10 mouse cellular contexts compared by ENCODE assay signal in genomic region chr19:24897896-24898736, GRCm38 (mm10). TPM values are rescaled to one million over a fixed set of nuclear protein-coding genes. Genes with fewer than 3 reads are reported as not detected.
DNase-seq lines count a peak whose midpoint lies in the region; ATAC-seq and TF ChIP-seq lines count a peak whose summit lies in the region.
"Had no signal": no experiment of that assay in that cellular context is flagged by ENCODE, and none has a peak within 500 bp of the region (broad histone marks: within the 10 kb centered on the region; RNA-seq: fewer than 3 reads in every experiment).

No protein-coding gene starts in this region.

- no peak overlapping the region for H3K4me2 ChIP-seq in forebrain, embryonic 14.5 days (ENCODE audit: low read length)
- no peak overlapping the region for H3K4me2 ChIP-seq in lung, embryonic 14.5 days
- no peak overlapping the region for H3K4me2 ChIP-seq in lung, postnatal 0 days (replicated peaks; ENCODE audit: low read depth, low read length)
- H3K4me2 ChIP-seq in forebrain, embryonic 13.5 days = no peak overlapping the region
- H3K4me2 ChIP-seq in midbrain, embryonic 13.5 days (replicated peaks) = no peak overlapping the region; the same call in 1 of the 2 replicates

- no peak overlapping the region for H3K9ac ChIP-seq in forebrain, embryonic 14.5 days (ENCODE audit: low read length)
- H3K9ac ChIP-seq in lung, embryonic 14.5 days = no peak overlapping the region
- no peak overlapping the region for H3K9ac ChIP-seq in lung, postnatal 0 days (replicated peaks; ENCODE audit: low read depth)
- H3K9ac ChIP-seq in forebrain, embryonic 13.5 days = no peak overlapping the region
- no peak overlapping the region for H3K9ac ChIP-seq in midbrain, embryonic 13.5 days (replicated peaks)

- no peaks in the 10 kb centered on the region for H3K36me3 ChIP-seq in forebrain, embryonic 10.5 days (replicated peaks)
- no peaks in the 10 kb centered on the region for H3K36me3 ChIP-seq in forebrain, embryonic 14.5 days (ENCODE audit: control insufficient read depth, insufficient read depth, low read length)
- no peaks in the 10 kb centered on the region for H3K36me3 ChIP-seq in lung, embryonic 14.5 days (ENCODE audit: insufficient read depth)
- no peaks in the 10 kb centered on the region for H3K36me3 ChIP-seq in lung, postnatal 0 days (ENCODE audit: insufficient read depth, low read length)
- H3K36me3 ChIP-seq in forebrain, embryonic 13.5 days (ENCODE audit: poor library complexity, severe bottlenecking) = no peaks in the 10 kb centered on the region
- H3K36me3 ChIP-seq in midbrain, embryonic 13.5 days = no peaks in the 10 kb centered on the region

- H3K4me3 ChIP-seq in forebrain, embryonic 10.5 days = peak overlapping the region; percentile 33
- no peak overlapping the region for H3K4me3 ChIP-seq in forebrain, embryonic 14.5 days (ENCODE audit: low read depth, low read length)
- H3K4me3 ChIP-seq in lung, embryonic 14.5 days (ENCODE audit: low read depth, low read length) = no peak overlapping the region
- H3K4me3 ChIP-seq in lung, postnatal 0 days (ENCODE audit: low read depth, low read length) = no peak overlapping the region; the same call in 1 of the 2 replicates
- 0 out of 2 replicates have a peak overlapping the region, but pooled peaks have one; percentile 25 for H3K4me3 ChIP-seq in forebrain, embryonic 13.5 days
- H3K4me3 ChIP-seq in midbrain, embryonic 13.5 days (replicated peaks) = peak overlapping the region; percentile 21

- ATAC-seq in forebrain, embryonic 14.5 days = no peak
- ATAC-seq in lung, embryonic 14.5 days (ENCODE audit: insufficient read depth) = no peak
- no peak for ATAC-seq in lung, postnatal 0 days
- ATAC-seq in forebrain, embryonic 13.5 days = no peak
- ATAC-seq in midbrain, embryonic 13.5 days = no peak

- WGBS in forebrain, embryonic 10.5 days = under 1% methylated on average over 18 of the region's 20 CpGs
- WGBS in forebrain, embryonic 14.5 days = 1% methylated on average over 20 of the region's 20 CpGs
- 2% methylated on average over 20 of the region's 20 CpGs for WGBS in lung, embryonic 14.5 days
- 5% methylated on average over 20 of the region's 20 CpGs for WGBS in lung, postnatal 0 days
- 1% methylated on average over 20 of the region's 20 CpGs for WGBS in forebrain, embryonic 13.5 days
- WGBS in midbrain, embryonic 13.5 days = 1% methylated on average over 20 of the region's 20 CpGs

- H3K27ac ChIP-seq in forebrain, embryonic 10.5 days = no peak overlapping the region
- no peak overlapping the region for H3K27ac ChIP-seq in forebrain, embryonic 14.5 days (ENCODE audit: low read depth, low read length)
- H3K27ac ChIP-seq in lung, embryonic 14.5 days (ENCODE audit: low read depth) = no peak overlapping the region
- no peak overlapping the region for H3K27ac ChIP-seq in lung, postnatal 0 days (ENCODE audit: low read length)
- no peak overlapping the region for H3K27ac ChIP-seq in forebrain, embryonic 13.5 days
- no peak overlapping the region for H3K27ac ChIP-seq in midbrain, embryonic 13.5 days

- H3K27me3 ChIP-seq in forebrain, embryonic 10.5 days (ENCODE audit: poor library complexity, severe bottlenecking) = peaks cover 94% of the 10 kb centered on the region
- H3K27me3 ChIP-seq in forebrain, embryonic 14.5 days (replicated peaks; ENCODE audit: control insufficient read depth, insufficient read depth, low read length) = peaks cover 67% of the 10 kb centered on the region
- H3K27me3 ChIP-seq in lung, embryonic 14.5 days (ENCODE audit: insufficient read depth, low read length) = peaks cover 85% of the 10 kb centered on the region
- peaks cover 58% of the 10 kb centered on the region for H3K27me3 ChIP-seq in lung, postnatal 0 days (replicated peaks; ENCODE audit: insufficient read depth, low read length)
- H3K27me3 ChIP-seq in forebrain, embryonic 13.5 days = peaks cover 78% of the 10 kb centered on the region
- H3K27me3 ChIP-seq in midbrain, embryonic 13.5 days = peaks cover 77% of the 10 kb centered on the region

- H3K9me3 ChIP-seq in forebrain, embryonic 10.5 days = no peaks in the 10 kb centered on the region
- H3K9me3 ChIP-seq in forebrain, embryonic 14.5 days (replicated peaks; ENCODE audit: control insufficient read depth, low read length) = no peaks in the 10 kb centered on the region
- no peaks in the 10 kb centered on the region for H3K9me3 ChIP-seq in lung, embryonic 14.5 days (ENCODE audit: low read depth, low read length)
- H3K9me3 ChIP-seq in lung, postnatal 0 days (ENCODE audit: low read length) = no peaks in the 10 kb centered on the region
- H3K9me3 ChIP-seq in forebrain, embryonic 13.5 days (replicated peaks) = no peaks in the 10 kb centered on the region
- H3K9me3 ChIP-seq in midbrain, embryonic 13.5 days = no peaks in the 10 kb centered on the region

- TF ChIP-seq CTCF in lung, embryonic 14.5 days (IDR thresholded peaks at IDR 0.05; ENCODE audit: low read depth) = no peak
- TF ChIP-seq CTCF in lung, postnatal 0 days (IDR thresholded peaks at IDR 0.05) = no peak

- H3K4me1 ChIP-seq in forebrain, embryonic 10.5 days = peaks cover 38% of the 10 kb centered on the region
- peaks cover 11% of the 10 kb centered on the region; the same call in 1 of the 2 replicates for H3K4me1 ChIP-seq in forebrain, embryonic 14.5 days (ENCODE audit: control insufficient read depth, insufficient read depth, low read length)
- H3K4me1 ChIP-seq in lung, embryonic 14.5 days (ENCODE audit: insufficient read depth) = no peaks in the 10 kb centered on the region
- peaks cover 11% of the 10 kb centered on the region; the same call in 1 of the 2 replicates for H3K4me1 ChIP-seq in lung, postnatal 0 days (ENCODE audit: insufficient read depth, low read depth, low read length)
- peaks cover 23% of the 10 kb centered on the region for H3K4me1 ChIP-seq in forebrain, embryonic 13.5 days
- H3K4me1 ChIP-seq in midbrain, embryonic 13.5 days (replicated peaks) = peaks cover 31% of the 10 kb centered on the region

- TF ChIP-seq EP300 in lung, postnatal 0 days (IDR thresholded peaks at IDR 0.05) = no peak

- peak; percentile 37 for DNase-seq in forebrain, embryonic 10.5 days (ENCODE audit: extremely low spot score, low spot score)
- no peak for DNase-seq in forebrain, embryonic 14.5 days (ENCODE audit: low spot score)
- DNase-seq in lung, embryonic 14.5 days = peak; percentile 45
- DNase-seq in lung, postnatal 0 days (ENCODE audit: low spot score) = no peak
- DNase-seq in cerebellum, postnatal 4 days (ENCODE audit: low spot score in 2 of 2) = no peak
- DNase-seq in thymus, postnatal 36 days = no peak
- DNase-seq: lung, postnatal 14 days had no signal

RNA-seq across cellular contexts. Expression of gene Foxd4, which starts 2.9 kb away (rescaled TPM):
- not detected in 2 replicates for polyA plus RNA-seq in forebrain, embryonic 10.5 days (2016; fragmentation: Nextera tagmentation; extraction: Ambion mirVana)
- polyA plus RNA-seq in forebrain, embryonic 14.5 days (2014; fragmentation: Nextera tagmentation; extraction: Ambion mirVana) = not detected in 2 replicates
- not detected in 2 replicates for polyA plus RNA-seq in lung, embryonic 14.5 days (2014; fragmentation: Nextera tagmentation; extraction: Ambion mirVana)
- 0.19 and 0.24 TPM in 2 replicates for polyA plus RNA-seq in lung, postnatal 0 days (2015; fragmentation: Nextera tagmentation; extraction: Ambion mirVana)
- not detected in 2 replicates for polyA plus RNA-seq in forebrain, embryonic 13.5 days (2015; fragmentation: Nextera tagmentation; extraction: Ambion mirVana)
- polyA plus RNA-seq in midbrain, embryonic 13.5 days (2015; fragmentation: Nextera tagmentation; extraction: Ambion mirVana) = 0.10 and 0.13 TPM in 2 replicates
- polyA plus RNA-seq: frontal cortex, adult 2 months had no signal

RNA-seq across cellular contexts. Expression of gene Gm10053, which starts 22.6 kb away (rescaled TPM):
- 313 and 336 TPM in 2 replicates for polyA plus RNA-seq in forebrain, embryonic 10.5 days (2016; fragmentation: Nextera tagmentation; extraction: Ambion mirVana)
- polyA plus RNA-seq in forebrain, embryonic 14.5 days (2014; fragmentation: Nextera tagmentation; extraction: Ambion mirVana) = 238 and 267 TPM in 2 replicates
- 235 and 240 TPM in 2 replicates for polyA plus RNA-seq in lung, embryonic 14.5 days (2014; fragmentation: Nextera tagmentation; extraction: Ambion mirVana)
- polyA plus RNA-seq in lung, postnatal 0 days (2015; fragmentation: Nextera tagmentation; extraction: Ambion mirVana) = 138 and 154 TPM in 2 replicates
- polyA plus RNA-seq in forebrain, embryonic 13.5 days (2015; fragmentation: Nextera tagmentation; extraction: Ambion mirVana) = 222 and 238 TPM in 2 replicates
- polyA plus RNA-seq in midbrain, embryonic 13.5 days (2015; fragmentation: Nextera tagmentation; extraction: Ambion mirVana) = 227 and 245 TPM in 2 replicates

RNA-seq across cellular contexts. Expression of gene Pgm5, which starts 36.5 kb away (rescaled TPM):
- 0.11 and 0.28 TPM in 2 replicates for polyA plus RNA-seq in forebrain, embryonic 10.5 days (2016; fragmentation: Nextera tagmentation; extraction: Ambion mirVana)
- 0.25 and 0.36 TPM in 2 replicates for polyA plus RNA-seq in forebrain, embryonic 14.5 days (2014; fragmentation: Nextera tagmentation; extraction: Ambion mirVana)
- polyA plus RNA-seq in lung, embryonic 14.5 days (2014; fragmentation: Nextera tagmentation; extraction: Ambion mirVana) = 2.7 and 2.9 TPM in 2 replicates
- polyA plus RNA-seq in lung, postnatal 0 days (2015; fragmentation: Nextera tagmentation; extraction: Ambion mirVana) = 3.4 and 4.5 TPM in 2 replicates
- polyA plus RNA-seq in forebrain, embryonic 13.5 days (2015; fragmentation: Nextera tagmentation; extraction: Ambion mirVana) = 0.19 and 0.35 TPM in 2 replicates
- 0.30 and 0.31 TPM in 2 replicates for polyA plus RNA-seq in midbrain, embryonic 13.5 days (2015; fragmentation: Nextera tagmentation; extraction: Ambion mirVana)

Comparison
In these comparisons a context has a peak if more than half of its experiments do, and no peak if none do; other contexts are left out.
1. DNase-seq: peak in forebrain, embryonic 10.5 days (single experiment) and lung, embryonic 14.5 days (single experiment); none in forebrain, embryonic 14.5 days (single experiment), lung, postnatal 0 days (single experiment), cerebellum, postnatal 4 days (0 of 2) and thymus, postnatal 36 days (0 of 2).
2. H3K4me3 ChIP-seq: peak in forebrain, embryonic 10.5 days (single experiment), forebrain, embryonic 13.5 days (single experiment) and midbrain, embryonic 13.5 days (single experiment); none in forebrain, embryonic 14.5 days (single experiment), lung, embryonic 14.5 days (single experiment) and lung, postnatal 0 days (single experiment).